Mouse (Mus musculus) hindbrain, embryonic 13.5 days (tissue): ENCODE data around the gene Wnt7a. TPM values are rescaled to one million over a fixed set of nuclear protein-coding genes. Genes with fewer than 3 reads are reported as not detected.
A peak's percentile ranks its signal among the peaks of the same experiment; 100 is the strongest.

ENCODE experiments used
- ATAC-seq: fragments of 200-750 bp; cut with Nextera tagmentation; 2 replicates; pipeline ENCODE4 v1.8.0; 2017; ENCODE audit warnings: moderate TSS enrichment; ENCODE audit not compliant: low FRiP score
- H3K27ac ChIP-seq: fragments of 300-500 bp; sonication (generic); 2 replicates; pipeline ENCODE4 v1.5.1; 2015; ENCODE audit warnings: inconsistent platforms, mild to moderate bottlenecking, moderate library complexity
- H3K27me3 ChIP-seq: fragments of 300-500 bp; sonication (generic); 2 replicates; pipeline ENCODE4 v1.6.1; 2015; ENCODE audit warnings: mild to moderate bottlenecking, inconsistent platforms
- H3K36me3 ChIP-seq: fragments of 300-500 bp; sonication (generic); 2 replicates; pipeline ENCODE4 v1.6.1; 2015; ENCODE audit warnings: mild to moderate bottlenecking, inconsistent platforms
- H3K4me1 ChIP-seq: fragments of 300-500 bp; sonication (generic); replicated peaks from 2 replicates; pipeline ENCODE4 v1.6.1; 2015; ENCODE audit warnings: inconsistent platforms
- H3K4me2 ChIP-seq: fragments of 300-500 bp; sonication (generic); 2 replicates; pipeline ENCODE4 v1.6.1; 2015; ENCODE audit warnings: inconsistent platforms, mild to moderate bottlenecking, moderate library complexity
- H3K4me3 ChIP-seq: fragments of 300-500 bp; sonication (generic); 2 replicates; pipeline ENCODE4 v1.5.1; 2015; ENCODE audit warnings: mild to moderate bottlenecking, inconsistent platforms
- H3K9ac ChIP-seq: fragments of 300-500 bp; sonication (generic); 2 replicates; pipeline ENCODE4 v1.6.1; 2015; ENCODE audit warnings: mild to moderate bottlenecking, inconsistent platforms
- H3K9me3 ChIP-seq: fragments of 300-500 bp; sonication (generic); 2 replicates; pipeline ENCODE4 v1.6.1; 2016; ENCODE audit warnings: inconsistent platforms
- WGBS: fragments of 180-500 bp; shearing (Covaris S2); methylation state at CpG from one replicate; pipeline ENCODE4 v1.1.7; 2015; 5-methylcytosine and 5-hydroxymethylcytosine counted together
- polyA plus RNA-seq: library from polyadenylated mRNA; unstranded; fragments of >200 nt; fragmentation: Nextera tagmentation; extraction: Ambion mirVana; gene quantifications from 2 replicates; pipeline ENCODE4 v1.2.1, GENCODE M21; 2015

The Wnt7a gene
- polyA plus RNA-seq, 1 experiment from 2014 or later = 11.5 TPM

GRCm38 (mm10) chr6:91379871-91380270 lies 31.3 kb downstream of the Wnt7a start:
- no peak for ATAC-seq
- no peaks in the 10 kb centered on the region for H3K36me3 ChIP-seq
- H3K4me1 ChIP-seq = peaks cover 4% of the 10 kb centered on the region; the same call in 1 of the 2 replicates
- H3K4me3 ChIP-seq = no peak overlapping the region
- H3K27me3 ChIP-seq = no peaks in the 10 kb centered on the region
- no peaks in the 10 kb centered on the region for H3K9me3 ChIP-seq
- H3K4me2 ChIP-seq = no peak overlapping the region
- 74% methylated on average over 4 of the region's 4 CpGs for WGBS
- no peak overlapping the region for H3K27ac ChIP-seq
- no peak overlapping the region for H3K9ac ChIP-seq

GRCm38 (mm10) chr6:91379266-91379665 lies 31.9 kb downstream of the Wnt7a start:
- H3K9ac ChIP-seq = no peak overlapping the region
- no peaks in the 10 kb centered on the region for H3K27me3 ChIP-seq
- H3K4me1 ChIP-seq = peaks cover 4% of the 10 kb centered on the region; the same call in 1 of the 2 replicates
- H3K9me3 ChIP-seq = no peaks in the 10 kb centered on the region
- ATAC-seq = no peak; the same call in 1 of the 2 replicates
- 51% methylated on average over 3 of the region's 3 CpGs for WGBS
- no peak overlapping the region for H3K4me3 ChIP-seq
- no peaks in the 10 kb centered on the region for H3K36me3 ChIP-seq
- no peak overlapping the region for H3K4me2 ChIP-seq
- H3K27ac ChIP-seq = peak overlapping the region; percentile 18; the same call in 1 of the 2 replicates

- no peak overlapping the region for H3K4me3 ChIP-seq
- no peak for ATAC-seq
- no peak overlapping the region for H3K27ac ChIP-seq
- H3K9ac ChIP-seq = no peak overlapping the region
- H3K4me2 ChIP-seq = no peak overlapping the region
- no peaks in the 10 kb centered on the region for H3K36me3 ChIP-seq
- no peaks in the 10 kb centered on the region for H3K27me3 ChIP-seq
- H3K4me1 ChIP-seq = peaks cover 16% of the 10 kb centered on the region
- H3K9me3 ChIP-seq = no peaks in the 10 kb centered on the region
Observed at GRCm38 (mm10) chr6:91372977-91373376, 38.2 kb downstream of the Wnt7a start.

- ATAC-seq = no peak
- H3K4me2 ChIP-seq = no peak overlapping the region
- H3K27ac ChIP-seq = peak overlapping the region; percentile 45; the same call in 1 of the 2 replicates
- H3K9me3 ChIP-seq = no peaks in the 10 kb centered on the region
- 44% methylated on average over 3 of the region's 3 CpGs for WGBS
- H3K36me3 ChIP-seq = no peaks in the 10 kb centered on the region
- no peak overlapping the region for H3K9ac ChIP-seq
- no peak overlapping the region for H3K4me3 ChIP-seq
- H3K27me3 ChIP-seq = no peaks in the 10 kb centered on the region
- H3K4me1 ChIP-seq = peaks cover 16% of the 10 kb centered on the region
Observed at GRCm38 (mm10) chr6:91372586-91372971, 38.6 kb downstream of the Wnt7a start.

GRCm38 (mm10) chr6:91371912-91372585 lies 39.1 kb downstream of the Wnt7a start:
- H3K27me3 ChIP-seq = no peaks in the 10 kb centered on the region
- no peaks in the 10 kb centered on the region for H3K9me3 ChIP-seq
- no peaks in the 10 kb centered on the region for H3K36me3 ChIP-seq
- peaks cover 16% of the 10 kb centered on the region for H3K4me1 ChIP-seq
- H3K4me3 ChIP-seq = no peak overlapping the region
- ATAC-seq = no peak; the same call in 1 of the 2 replicates
- H3K27ac ChIP-seq = peak overlapping the region; percentile 45; the same call in 1 of the 2 replicates
- H3K4me2 ChIP-seq = no peak overlapping the region
- no peak overlapping the region for H3K9ac ChIP-seq

- H3K4me3 ChIP-seq = no peak overlapping the region
- no peak for ATAC-seq
- no peak overlapping the region for H3K4me2 ChIP-seq
- no peak overlapping the region for H3K9ac ChIP-seq
- H3K27me3 ChIP-seq = no peaks in the 10 kb centered on the region
- no peak overlapping the region for H3K27ac ChIP-seq
- no peaks in the 10 kb centered on the region for H3K9me3 ChIP-seq
- no peaks in the 10 kb centered on the region for H3K36me3 ChIP-seq
- H3K4me1 ChIP-seq = peaks cover 26% of the 10 kb centered on the region
- WGBS = 96% methylated on average over 1 of the region's 1 CpGs
Observed at GRCm38 (mm10) chr6:91366781-91367180, 44.4 kb downstream of the Wnt7a start.

- Histone ChIP-seq H3K36me3 (no peaks in the 10 kb centered on the region), H3K4me2 (no peak overlapping the region), H3K27me3 (no peaks in the 10 kb centered on the region), H3K9me3 (no peaks in the 10 kb centered on the region), H3K27ac (no peak overlapping the region), H3K9ac (0 out of 2 replicates have a peak overlapping the region, but pooled peaks have one; percentile 4), H3K4me1 (peaks cover 35% of the 10 kb centered on the region), H3K4me3 (no peak overlapping the region)
- no peak for ATAC-seq
- 67% methylated on average over 14 of the region's 14 CpGs for WGBS
Observed at GRCm38 (mm10) chr6:91365480-91365879, 45.7 kb downstream of the Wnt7a start.

- WGBS = 88% methylated on average over 2 of the region's 2 CpGs
- ATAC-seq = no peak
- no peaks in the 10 kb centered on the region for H3K27me3 ChIP-seq
- H3K9me3 ChIP-seq = no peaks in the 10 kb centered on the region
- no peaks in the 10 kb centered on the region for H3K36me3 ChIP-seq
- H3K9ac ChIP-seq = no peak overlapping the region
- H3K4me2 ChIP-seq = no peak overlapping the region
- H3K4me3 ChIP-seq = no peak overlapping the region
- no peak overlapping the region for H3K27ac ChIP-seq
- H3K4me1 ChIP-seq = peaks cover 25% of the 10 kb centered on the region
Observed at GRCm38 (mm10) chr6:91362756-91363155, 48.4 kb downstream of the Wnt7a start.

GRCm38 (mm10) chr6:91360998-91361397 lies 50.2 kb downstream of the Wnt7a start:
- Histone ChIP-seq H3K9ac (no peak overlapping the region), H3K27me3 (no peaks in the 10 kb centered on the region), H3K4me3 (no peak overlapping the region), H3K9me3 (no peaks in the 10 kb centered on the region), H3K27ac (no peak overlapping the region), H3K4me2 (no peak overlapping the region), H3K36me3 (no peaks in the 10 kb centered on the region), H3K4me1 (peaks cover 26% of the 10 kb centered on the region)
- 0 out of 2 replicates have a peak, but pooled peaks have one; percentile 41 for ATAC-seq
- 34% methylated on average over 6 of the region's 6 CpGs for WGBS

- peaks cover 24% of the 10 kb centered on the region for H3K4me1 ChIP-seq
- no peak overlapping the region for H3K4me2 ChIP-seq
- no peaks in the 10 kb centered on the region for H3K27me3 ChIP-seq
- H3K27ac ChIP-seq = no peak overlapping the region
- no peak overlapping the region for H3K4me3 ChIP-seq
- H3K36me3 ChIP-seq = no peaks in the 10 kb centered on the region
- no peaks in the 10 kb centered on the region for H3K9me3 ChIP-seq
- no peak for ATAC-seq
- no peak overlapping the region for H3K9ac ChIP-seq
- 93% methylated on average over 4 of the region's 4 CpGs for WGBS
Observed at GRCm38 (mm10) chr6:91360371-91360690, 50.8 kb downstream of the Wnt7a start.

- Histone ChIP-seq H3K4me2 (no peak overlapping the region), H3K4me1 (peaks cover 24% of the 10 kb centered on the region), H3K27me3 (no peaks in the 10 kb centered on the region), H3K36me3 (no peaks in the 10 kb centered on the region), H3K9ac (no peak overlapping the region), H3K9me3 (no peaks in the 10 kb centered on the region), H3K4me3 (no peak overlapping the region), H3K27ac (no peak overlapping the region)
- ATAC-seq = no peak
- 85% methylated on average over 7 of the region's 7 CpGs for WGBS
Observed at GRCm38 (mm10) chr6:91359672-91360370, 51.3 kb downstream of the Wnt7a start.

- H3K27ac ChIP-seq = no peak overlapping the region
- H3K4me3 ChIP-seq = no peak overlapping the region
- WGBS = 77% methylated on average over 6 of the region's 6 CpGs
- H3K9me3 ChIP-seq = no peaks in the 10 kb centered on the region
- H3K4me2 ChIP-seq = no peak overlapping the region
- no peak overlapping the region for H3K9ac ChIP-seq
- no peaks in the 10 kb centered on the region for H3K27me3 ChIP-seq
- H3K36me3 ChIP-seq = no peaks in the 10 kb centered on the region
- no peak for ATAC-seq
- H3K4me1 ChIP-seq = peaks cover 21% of the 10 kb centered on the region
Observed at GRCm38 (mm10) chr6:91358866-91359656, 52.1 kb downstream of the Wnt7a start.
